Mouse (Mus musculus) lung, postnatal 4 days (tissue): ENCODE measurements around the gene Arhgap6.

Source experiments
- DNase-seq, 2 experiments: peaks; one replicate each; pipeline ENCODE4 v3.0.0; 2021

Arhgap6 gene

GRCm38 (mm10) chrX:168980370-168980769, 185.5 kb downstream of the Arhgap6 start:
- DNase-seq, result peak; percentile 13 to 19

- DNase-seq, result no peak
Observed at GRCm38 (mm10) chrX:169007066-169007465, 212.2 kb downstream of the Arhgap6 start.

GRCm38 (mm10) chrX:169012701-169013100, 217.8 kb downstream of the Arhgap6 start:
- no peak for DNase-seq

GRCm38 (mm10) chrX:169034390-169034789, 239.5 kb downstream of the Arhgap6 start:
- DNase-seq, result no peak

- peak; percentile 81 to 87 for DNase-seq
Observed at GRCm38 (mm10) chrX:169036403-169037296, 241.8 kb downstream of the Arhgap6 start.

- no peak for DNase-seq
Observed at GRCm38 (mm10) chrX:169037401-169037800, 242.5 kb downstream of the Arhgap6 start.

GRCm38 (mm10) chrX:169043872-169044271, 249.0 kb downstream of the Arhgap6 start:
- DNase-seq, result no peak

- no peak for DNase-seq
Observed at GRCm38 (mm10) chrX:169047595-169047994, 252.7 kb downstream of the Arhgap6 start.

- no peak for DNase-seq
Observed at GRCm38 (mm10) chrX:169049550-169049949, 254.7 kb downstream of the Arhgap6 start.

GRCm38 (mm10) chrX:169053907-169054476, 259.1 kb downstream of the Arhgap6 start:
- DNase-seq, result peak in 1 of 2 experiments; percentile 29

- DNase-seq, result no peak
Observed at GRCm38 (mm10) chrX:169062555-169062954, 267.7 kb downstream of the Arhgap6 start.

- no peak for DNase-seq
Observed at GRCm38 (mm10) chrX:169065298-169065697, 270.4 kb downstream of the Arhgap6 start.

GRCm38 (mm10) chrX:169065922-169066321, 271.0 kb downstream of the Arhgap6 start:
- no peak for DNase-seq

GRCm38 (mm10) chrX:169075020-169075419, 280.1 kb downstream of the Arhgap6 start:
- DNase-seq, result no peak

GRCm38 (mm10) chrX:169081609-169082008, 286.7 kb downstream of the Arhgap6 start:
- DNase-seq, result no peak

GRCm38 (mm10) chrX:169085871-169086270, 291.0 kb downstream of the Arhgap6 start:
- peak; percentile 24 to 59 for DNase-seq

GRCm38 (mm10) chrX:169089221-169089620, 294.3 kb downstream of the Arhgap6 start:
- DNase-seq, result no peak

GRCm38 (mm10) chrX:169094601-169095000, 299.7 kb downstream of the Arhgap6 start:
- DNase-seq, result no peak

GRCm38 (mm10) chrX:169095584-169095983, 300.7 kb downstream of the Arhgap6 start:
- no peak for DNase-seq

GRCm38 (mm10) chrX:169102665-169103064, 307.8 kb downstream of the Arhgap6 start:
- no peak for DNase-seq

GRCm38 (mm10) chrX:169106048-169106622, 311.2 kb downstream of the Arhgap6 start:
- peak in 1 of 2 experiments; percentile 16 for DNase-seq

- DNase-seq, result no peak
Observed at GRCm38 (mm10) chrX:169107372-169107771, 312.5 kb downstream of the Arhgap6 start.

- no peak for DNase-seq
Observed at GRCm38 (mm10) chrX:169110031-169110430, 315.1 kb downstream of the Arhgap6 start.

GRCm38 (mm10) chrX:169112662-169113061, 317.8 kb downstream of the Arhgap6 start:
- DNase-seq, result peak; percentile 59 to 75
